Mouse (Mus musculus): Measurements from ENCODE around the gene Sez6l2. TPM values are rescaled to one million over a fixed set of nuclear protein-coding genes. Genes with fewer than 3 reads are reported as not detected.

Gene Sez6l2
- polyA plus RNA-seq, 1 experiment, result 2.6 TPM

DNA sequence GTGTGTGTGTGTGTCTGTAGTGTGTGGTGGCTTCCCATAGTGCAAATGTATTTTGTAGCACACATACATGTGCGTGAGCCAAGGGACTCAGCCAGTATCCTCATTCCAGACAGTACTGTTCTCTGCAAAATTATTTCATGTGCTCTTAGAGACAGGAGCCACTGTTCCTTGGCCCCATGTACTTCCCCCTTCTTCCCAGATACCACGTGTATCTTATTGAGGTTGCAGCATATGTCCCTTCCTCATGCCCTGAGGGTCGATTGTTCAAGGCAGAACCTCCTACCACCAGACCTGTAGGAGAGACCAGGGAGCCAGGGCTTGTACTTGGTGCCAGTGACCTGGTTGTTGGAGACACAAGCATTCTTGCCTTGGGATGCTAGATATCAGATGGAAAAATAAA lies 4.8 kb downstream of the Sez6l2 start:
- TF ChIP-seq POLR2A (IDR thresholded peaks at IDR 0.05; ENCODE audit: borderline replicate concordance, low read depth, low read length), result no peak
- Histone ChIP-seq H3K4me3 (ENCODE audit: insufficient read depth, low read length) (no peak overlapping the region), H3K27ac (ENCODE audit: insufficient read depth, low read depth, low read length) (no peak overlapping the region), H3K4me1 (ENCODE audit: control insufficient read depth, insufficient read depth, low read length) (peaks cover 19% of the 10 kb centered on the region)

DNA sequence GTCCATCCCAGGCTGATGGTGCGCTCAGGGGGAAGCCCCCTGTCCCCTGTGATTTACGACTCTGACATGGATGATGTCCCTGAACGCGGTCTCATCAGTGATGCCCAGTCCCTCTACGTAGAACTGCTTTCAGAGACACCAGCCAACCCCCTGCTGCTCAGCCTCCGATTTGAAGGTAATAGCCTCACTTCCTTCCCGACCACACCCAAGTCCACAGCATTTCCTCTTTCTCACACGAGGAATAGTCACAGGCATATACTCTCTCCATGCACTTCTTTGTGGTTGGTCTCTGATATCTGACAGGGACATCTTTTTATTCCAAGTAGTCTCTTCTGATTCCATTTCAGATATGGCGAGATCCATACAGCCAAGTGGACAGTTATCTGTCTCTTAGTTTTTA lies 9.4 kb downstream of the Sez6l2 start:
- TF ChIP-seq CTCF (IDR thresholded peaks at IDR 0.05; ENCODE audit: low read depth, low read length) (no peak), POLR2A (IDR thresholded peaks at IDR 0.05; ENCODE audit: borderline replicate concordance, low read depth, low read length) (no peak)
- Histone ChIP-seq H3K4me3 (ENCODE audit: insufficient read depth, low read length) (no peak overlapping the region), H3K4me1 (ENCODE audit: control insufficient read depth, insufficient read depth, low read length) (peaks cover 16% of the 10 kb centered on the region), H3K27ac (ENCODE audit: insufficient read depth, low read depth, low read length) (no peak overlapping the region)

DNA sequence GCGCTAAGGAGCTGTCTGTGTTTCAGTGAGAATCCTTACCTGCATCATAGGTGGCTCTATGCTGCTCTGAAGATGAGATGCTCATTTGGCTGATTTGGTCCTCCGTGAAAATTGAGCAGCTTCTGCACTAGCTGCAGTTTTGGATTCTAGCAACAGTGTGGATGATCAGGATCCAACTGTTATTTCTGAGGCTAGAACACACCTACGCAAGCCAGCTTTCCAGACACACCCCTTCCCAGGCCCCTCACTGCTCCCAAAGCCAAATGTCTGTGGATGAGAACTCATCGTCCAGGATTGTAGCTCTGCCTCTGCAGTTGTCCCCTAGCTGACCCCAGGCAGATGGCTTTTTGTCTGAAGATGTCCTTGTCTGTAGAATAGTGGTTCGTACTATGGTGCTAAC lies 10.7 kb downstream of the Sez6l2 start:
- Histone ChIP-seq H3K4me3 (ENCODE audit: insufficient read depth, low read length) (no peak overlapping the region), H3K4me1 (ENCODE audit: control insufficient read depth, insufficient read depth, low read length) (peaks cover 8% of the 10 kb centered on the region), H3K27ac (ENCODE audit: insufficient read depth, low read depth, low read length) (no peak overlapping the region)
- no peak for TF ChIP-seq CTCF (IDR thresholded peaks at IDR 0.05; ENCODE audit: low read depth, low read length)
- no peak for TF ChIP-seq POLR2A (IDR thresholded peaks at IDR 0.05; ENCODE audit: borderline replicate concordance, low read depth, low read length)

DNA sequence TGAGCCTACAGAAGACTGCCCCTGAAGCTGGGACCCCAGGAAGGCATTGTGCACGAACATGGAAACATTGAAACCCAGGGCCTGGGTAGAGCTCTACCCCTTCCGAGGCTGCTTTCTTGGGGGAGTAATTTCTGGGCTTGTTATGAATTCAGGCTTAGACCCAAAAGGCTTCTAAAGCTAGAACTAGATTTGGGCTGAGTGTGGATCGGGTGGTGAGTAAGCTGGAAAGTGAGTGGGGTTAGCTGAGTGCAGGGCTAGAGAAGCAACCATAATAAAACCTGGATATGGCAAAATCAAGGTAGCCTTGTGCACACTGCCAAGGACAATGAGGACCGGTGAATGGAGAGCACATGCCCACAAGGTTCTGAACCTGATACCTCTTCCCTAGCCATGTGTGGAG lies 11.6 kb downstream of the Sez6l2 start:
- Histone ChIP-seq H3K4me3 (ENCODE audit: insufficient read depth, low read length) (no peak overlapping the region), H3K27ac (ENCODE audit: insufficient read depth, low read depth, low read length) (no peak overlapping the region), H3K4me1 (ENCODE audit: control insufficient read depth, insufficient read depth, low read length) (peaks cover 8% of the 10 kb centered on the region)
- no peak for TF ChIP-seq CTCF (IDR thresholded peaks at IDR 0.05; ENCODE audit: low read depth, low read length)
- TF ChIP-seq POLR2A (IDR thresholded peaks at IDR 0.05; ENCODE audit: borderline replicate concordance, low read depth, low read length), result no peak

DNA sequence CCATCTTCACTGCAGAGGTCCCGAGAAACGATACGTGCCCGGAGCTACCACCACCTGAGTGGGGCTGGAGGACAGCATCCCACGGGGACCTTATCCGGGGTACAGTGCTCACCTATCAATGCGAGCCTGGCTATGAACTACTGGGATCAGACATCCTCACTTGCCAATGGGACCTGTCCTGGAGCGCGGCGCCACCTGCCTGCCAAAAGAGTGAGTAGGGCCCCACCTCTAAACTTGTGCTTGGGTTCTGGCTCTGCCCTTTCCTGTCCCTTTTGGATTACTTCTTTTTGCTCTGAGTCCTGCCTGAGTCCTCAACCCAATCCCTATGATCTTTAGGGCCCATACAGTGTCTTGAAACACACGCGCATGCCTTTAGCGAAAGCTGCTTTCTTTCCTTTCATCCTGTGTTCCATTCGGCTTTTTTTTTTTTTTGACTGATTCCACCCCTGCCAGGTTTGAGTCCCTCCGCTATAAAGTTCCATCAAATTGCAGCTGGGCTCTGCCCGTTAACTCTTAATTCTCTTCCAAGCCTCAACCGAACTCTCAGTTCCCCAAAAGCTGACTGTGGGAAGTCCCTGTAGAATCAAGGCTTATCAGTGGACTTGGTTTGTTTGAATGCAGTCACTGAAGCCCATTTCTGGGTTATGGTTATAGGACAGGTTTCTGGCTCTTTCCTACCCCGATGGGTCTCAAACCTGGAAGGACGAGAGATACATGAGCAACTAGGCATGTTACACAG lies 13.4 kb downstream of the Sez6l2 start:
- H3K27ac ChIP-seq (ENCODE audit: insufficient read depth, low read depth, low read length), result no peak overlapping the region
- H3K4me1 ChIP-seq (ENCODE audit: control insufficient read depth, insufficient read depth, low read length), result peaks cover 8% of the 10 kb centered on the region
- no peak overlapping the region for H3K4me3 ChIP-seq (ENCODE audit: insufficient read depth, low read length)
- TF ChIP-seq POLR2A (IDR thresholded peaks at IDR 0.05; ENCODE audit: borderline replicate concordance, low read depth, low read length) (no peak), CTCF (IDR thresholded peaks at IDR 0.05; ENCODE audit: low read depth, low read length) (peak; percentile 27; the same call in 1 of the 2 replicates)

DNA sequence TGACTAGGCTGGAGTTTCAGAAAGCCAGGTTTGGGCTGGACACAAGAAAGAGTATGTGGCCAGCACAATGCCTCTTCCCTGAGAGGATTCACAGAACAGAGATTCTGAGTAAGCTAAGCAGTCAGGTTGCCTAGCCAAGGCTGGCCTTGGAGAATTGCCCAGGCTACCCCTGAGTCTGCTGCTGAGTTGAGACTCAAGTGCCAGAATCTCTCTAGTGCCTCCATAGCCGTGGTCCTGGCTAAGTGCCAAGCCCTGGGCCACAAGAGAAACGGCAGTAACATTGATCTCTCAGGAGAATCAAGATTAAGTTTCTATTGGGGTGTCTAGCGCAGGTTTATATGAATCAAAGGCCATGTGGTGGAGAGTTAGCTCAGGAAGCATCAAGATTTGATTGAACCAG lies 15.2 kb downstream of the Sez6l2 start:
- Histone ChIP-seq H3K4me1 (ENCODE audit: control insufficient read depth, insufficient read depth, low read length) (no peaks in the 10 kb centered on the region), H3K4me3 (ENCODE audit: insufficient read depth, low read length) (no peak overlapping the region), H3K27ac (ENCODE audit: insufficient read depth, low read depth, low read length) (no peak overlapping the region)
- TF ChIP-seq POLR2A (IDR thresholded peaks at IDR 0.05; ENCODE audit: borderline replicate concordance, low read depth, low read length), result no peak
- no peak for TF ChIP-seq CTCF (IDR thresholded peaks at IDR 0.05; ENCODE audit: low read depth, low read length)

DNA sequence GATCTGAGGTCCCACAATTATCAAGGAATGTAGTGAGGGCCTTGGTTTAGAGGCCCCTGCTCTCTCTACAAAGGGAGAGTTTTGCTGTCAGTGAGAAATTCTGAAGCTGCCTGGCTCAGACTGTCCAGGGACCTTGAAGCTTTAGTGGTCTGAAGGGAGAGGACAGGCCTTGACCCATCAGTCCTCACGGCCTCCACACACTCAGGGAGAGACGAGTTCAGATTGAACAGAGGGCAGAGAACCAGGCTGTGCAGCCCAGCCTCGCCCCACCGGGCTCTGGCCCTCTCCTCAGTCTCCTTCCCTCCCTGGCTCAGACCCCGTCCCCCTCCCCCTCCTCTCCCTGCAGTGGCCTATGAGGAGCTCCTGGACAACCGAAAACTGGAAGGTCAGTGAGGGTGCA lies 17.0 kb downstream of the Sez6l2 start:
- Histone ChIP-seq H3K27ac (ENCODE audit: insufficient read depth, low read depth, low read length) (no peak overlapping the region), H3K4me1 (ENCODE audit: control insufficient read depth, insufficient read depth, low read length) (no peaks in the 10 kb centered on the region), H3K4me3 (ENCODE audit: insufficient read depth, low read length) (no peak overlapping the region)
- TF ChIP-seq CTCF (IDR thresholded peaks at IDR 0.05; ENCODE audit: low read depth, low read length) (no peak), POLR2A (IDR thresholded peaks at IDR 0.05; ENCODE audit: borderline replicate concordance, low read depth, low read length) (no peak)

DNA sequence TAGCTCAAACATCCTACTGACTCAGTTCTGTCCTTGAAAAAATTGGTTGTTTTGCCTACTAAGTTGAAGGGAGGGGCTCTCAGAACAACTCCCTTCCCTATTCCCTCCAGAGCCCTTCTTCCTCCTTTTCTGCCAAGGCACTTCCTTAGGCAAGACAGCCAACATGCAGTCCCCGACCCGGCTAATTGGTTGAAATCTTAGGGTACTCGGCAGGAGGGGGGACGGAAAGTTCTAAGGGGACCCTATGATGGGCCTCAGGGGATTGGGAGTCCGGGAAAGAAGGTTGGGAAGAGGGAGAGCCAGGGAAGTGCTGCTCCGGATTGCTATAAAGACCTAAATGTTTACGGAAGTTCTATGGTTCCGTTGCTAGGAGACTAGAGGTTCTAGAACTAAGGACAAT lies 25.1 kb downstream of the Sez6l2 start:
- H3K27ac ChIP-seq (ENCODE audit: insufficient read depth, low read depth, low read length), result peak overlapping the region; percentile 97
- no peak for TF ChIP-seq POLR2A (IDR thresholded peaks at IDR 0.05; ENCODE audit: borderline replicate concordance, low read depth, low read length)
- no peak for TF ChIP-seq CTCF (IDR thresholded peaks at IDR 0.05; ENCODE audit: low read depth, low read length)
- H3K4me1 ChIP-seq (ENCODE audit: control insufficient read depth, insufficient read depth, low read length), result peaks cover 10% of the 10 kb centered on the region
- peak overlapping the region; percentile 76 for H3K4me3 ChIP-seq (ENCODE audit: insufficient read depth, low read length)

DNA sequence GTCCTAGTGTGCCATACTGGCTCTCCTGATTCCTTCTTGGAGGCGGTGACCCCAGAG lies 25.4 kb downstream of the Sez6l2 start, which contains the start of gene Cdipt:
Cdipt (plus strand) TSS at position 22 of the 57 bp plus-strand sequence.
- H3K4me1 ChIP-seq (ENCODE audit: control insufficient read depth, insufficient read depth, low read length), result peaks cover 10% of the 10 kb centered on the region
- peak within 1 kb of the TSS; percentile 97 for H3K27ac ChIP-seq (ENCODE audit: insufficient read depth, low read depth, low read length)
- TF ChIP-seq POLR2A (IDR thresholded peaks at IDR 0.05; ENCODE audit: borderline replicate concordance, low read depth, low read length), result no peak
- no peak for TF ChIP-seq CTCF (IDR thresholded peaks at IDR 0.05; ENCODE audit: low read depth, low read length)
- peak within 1 kb of the TSS; percentile 76 for H3K4me3 ChIP-seq (ENCODE audit: insufficient read depth, low read length)

DNA sequence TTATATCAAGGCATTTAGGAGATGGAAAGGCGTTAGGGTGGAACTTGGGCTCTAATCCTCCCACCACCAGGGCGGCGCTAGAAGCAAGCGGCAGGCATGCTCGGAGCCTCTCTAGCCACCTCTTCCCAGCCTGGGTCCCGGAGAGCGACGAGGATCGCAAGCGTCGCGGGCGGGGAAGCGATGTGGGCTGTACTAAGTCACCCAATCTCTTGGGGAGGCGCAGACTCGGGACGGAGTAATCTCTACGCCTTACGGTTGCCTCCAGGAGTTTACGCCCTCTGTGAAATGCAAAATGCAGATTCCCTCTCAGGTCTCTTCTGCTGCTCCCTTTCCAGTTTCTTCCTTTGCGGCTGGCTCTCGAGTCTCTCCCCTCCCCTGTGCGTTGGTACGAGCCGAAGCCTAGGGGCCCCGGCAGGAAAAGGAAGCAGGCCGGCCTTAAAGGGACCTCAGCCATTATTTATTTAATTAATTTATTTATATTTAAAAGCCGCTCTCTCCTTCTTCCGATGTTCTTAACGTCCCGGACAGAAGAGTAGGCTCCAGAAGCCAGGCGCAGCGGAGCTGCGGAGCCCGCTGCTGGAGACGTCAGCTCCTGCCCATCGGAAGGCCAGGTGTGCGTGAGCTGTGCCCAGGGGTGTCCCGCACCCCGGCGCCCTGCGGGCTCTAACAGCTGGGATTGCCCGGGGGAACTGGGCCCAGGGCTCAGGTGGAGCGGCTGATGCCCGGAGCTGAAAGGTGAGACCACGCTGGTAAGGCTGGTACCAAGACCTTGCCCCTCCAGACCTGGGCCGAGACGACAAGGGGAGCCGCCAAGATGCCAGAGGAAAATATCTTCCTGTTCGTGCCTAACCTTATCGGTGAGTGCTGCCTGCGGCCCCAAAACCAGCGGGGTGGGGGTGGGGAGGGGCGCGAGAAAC lies 25.8 kb downstream of the Sez6l2 start, which contains the start of gene Cdiptos:
Cdiptos (minus strand) TSS at position 149 of the 917 bp plus-strand sequence.
- peak within 1 kb of the TSS; percentile 97 for H3K27ac ChIP-seq (ENCODE audit: insufficient read depth, low read depth, low read length)
- peak within 1 kb of the TSS; percentile 76 for H3K4me3 ChIP-seq (ENCODE audit: insufficient read depth, low read length)
- peak; percentile 93 for TF ChIP-seq CTCF (IDR thresholded peaks at IDR 0.05; ENCODE audit: low read depth, low read length)
- no peak; the same call in 1 of the 2 replicates for TF ChIP-seq POLR2A (IDR thresholded peaks at IDR 0.05; ENCODE audit: borderline replicate concordance, low read depth, low read length)
- H3K4me1 ChIP-seq (ENCODE audit: control insufficient read depth, insufficient read depth, low read length), result peaks cover 10% of the 10 kb centered on the region
